Mouse (Mus musculus) Patski (cell line): ENCODE measurements at regions not wholly inside any gene's neighbourhood (a gene's known extent, or its start where the extent isn't known, plus 50 kb on each side); places are given as distances from the start of the nearest gene placed in this dataset.

ENCODE experiments used
- ATAC-seq: fragments of 100-300 bp; one replicate; pipeline ENCODE4 v1.8.0; 2021
- CTCF ChIA-PET: fragments of 350-600 bp; sonication (Branson Sonifier 250); formaldehyde crosslinking; loops from one replicate; lab custom pipeline; 2022; ENCODE audit warnings: inconsistent platforms; lab: Charles Lee
- POLR2A ChIA-PET: fragments of 350-600 bp; sonication (Branson Sonifier 250); formaldehyde crosslinking; loops from one replicate; lab custom pipeline; 2022; ENCODE audit warnings: antibody characterized with exemption, inconsistent platforms; lab: Charles Lee
- DNase-seq: peaks from one replicate; pipeline ENCODE4 v3.0.0-alpha.2; 2011; ENCODE audit warnings: low read depth, low spot score
- H3K27me3 ChIP-seq: fragments of 371-371 bp; one replicate; pipeline ENCODE4 v1.5.1; 2021
- CTCF ChIP-seq: fragments of 100-300 bp; IDR thresholded peaks from one replicate; pipeline ENCODE4 v1.5.1; 2021
- in situ Hi-C: fragments of 300-500 bp; cut with MboI; formaldehyde crosslinking; loops from 3 replicates; pipeline ENCODE4 v1.11.1; 2018; ENCODE audit warnings: low pct_unique_long_range_greater_than_20kb, mixed read lengths

GRCm38 (mm10) chr16:79718230-79718629 is 627.3 kb upstream of the Tmprss15 start:
- in situ Hi-C loops = no loop called here
- H3K27me3 ChIP-seq = no peaks in the 10 kb centered on the region
- POLR2A ChIA-PET = no interaction called here
- DNase-seq = no peak
- CTCF ChIA-PET = no interaction called here
- ATAC-seq = no peak
- TF ChIP-seq CTCF = no peak

GRCm38 (mm10) chr16:79692444-79692843 is 601.5 kb upstream of the Tmprss15 start:
- DNase-seq (no peak), ATAC-seq (no peak)
- TF ChIP-seq CTCF = no peak
- no peaks in the 10 kb centered on the region for H3K27me3 ChIP-seq
- ChIA-PET POLR2A (no interaction called here), CTCF (no interaction called here)
- in situ Hi-C loops = no loop called here

DNA sequence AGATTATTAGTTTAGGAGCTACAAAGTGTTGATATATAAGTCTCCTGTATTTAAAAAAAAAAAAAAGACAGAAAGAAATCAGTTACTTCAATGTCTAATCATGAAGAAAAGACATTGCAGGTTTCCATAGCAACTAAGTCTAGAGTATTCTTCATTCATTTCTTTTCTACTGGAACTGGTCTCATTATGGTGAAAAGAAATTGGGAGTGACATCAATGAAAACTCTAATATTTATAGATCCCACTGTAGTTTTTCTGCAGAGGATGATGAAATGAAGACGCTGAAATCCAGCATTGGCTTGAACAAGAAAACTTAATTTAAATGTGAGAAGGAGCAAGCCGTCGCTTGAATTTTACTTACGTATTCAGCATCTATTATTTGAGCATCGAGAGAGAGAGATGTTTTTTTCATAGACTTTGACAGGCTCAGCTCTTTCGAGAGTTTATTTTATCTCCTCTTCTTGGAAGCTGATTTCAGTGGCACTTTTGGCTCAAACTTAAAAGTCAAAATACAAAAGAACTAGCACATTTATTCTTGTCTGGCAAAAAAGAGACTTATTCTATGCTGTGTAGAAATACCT is 560.4 kb upstream of the Tmprss15 start:
- ChIA-PET CTCF (no interaction called here), POLR2A (no interaction called here)
- no peaks in the 10 kb centered on the region for H3K27me3 ChIP-seq
- ATAC-seq = no peak
- in situ Hi-C loops = no loop called here
- DNase-seq = no peak
- TF ChIP-seq CTCF = no peak

DNA sequence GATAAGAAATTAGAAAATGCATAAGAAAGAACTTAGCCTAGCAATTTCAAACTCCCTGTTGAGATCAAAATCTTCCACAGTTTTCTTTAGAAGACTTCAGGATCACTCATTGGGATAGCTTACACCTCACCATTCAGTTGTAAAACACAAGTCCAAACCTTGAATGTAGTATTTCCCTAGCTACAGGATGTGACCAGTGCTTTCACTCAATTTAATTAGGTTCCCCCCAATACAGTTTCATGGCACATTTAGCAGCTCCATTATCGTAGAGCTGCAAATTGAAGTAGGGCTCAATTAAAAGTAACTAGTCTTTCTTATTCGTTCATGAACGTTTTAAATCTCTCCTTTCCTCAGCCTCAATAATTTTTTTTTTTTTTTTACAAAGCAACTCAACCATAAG is 550.0 kb upstream of the Tmprss15 start:
- ChIA-PET POLR2A (interaction anchor here (0.6 to 0.7 kb wide), 2 partner anchors 645 to 1285 kb away, joined by 3 to 6 read pairs; no protein-coding TSS in a partner anchor), CTCF (no interaction called here)
- TF ChIP-seq CTCF = no peak
- DNase-seq (no peak), ATAC-seq (no peak)
- no peaks in the 10 kb centered on the region for H3K27me3 ChIP-seq
- in situ Hi-C loops = no loop called here

DNA sequence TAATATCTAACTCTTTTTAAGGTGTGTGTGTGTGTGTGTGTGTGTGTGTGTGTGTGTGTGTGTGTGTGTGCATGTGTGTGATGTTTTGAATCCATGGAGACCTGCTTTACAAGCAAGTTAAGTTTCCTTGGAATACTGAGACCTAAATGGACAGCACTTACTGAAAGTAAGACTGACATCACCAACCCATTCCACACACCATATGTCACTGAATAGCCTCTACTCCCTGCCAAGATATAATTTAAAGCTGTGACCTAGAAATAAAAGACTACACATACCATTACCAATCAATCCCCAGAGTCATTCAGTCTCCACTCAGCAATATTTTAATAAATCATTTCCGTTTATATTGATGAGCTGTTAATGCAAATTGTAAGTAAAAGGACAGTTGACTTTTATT is 536.2 kb upstream of the Tmprss15 start:
- DNase-seq (no peak), ATAC-seq (no peak)
- in situ Hi-C loops = no loop called here
- ChIA-PET POLR2A (no interaction called here), CTCF (no interaction called here)
- H3K27me3 ChIP-seq = no peaks in the 10 kb centered on the region
- TF ChIP-seq CTCF = no peak

GRCm38 (mm10) chr16:79611002-79611401 is 520.1 kb upstream of the Tmprss15 start:
- no peak for TF ChIP-seq CTCF
- POLR2A ChIA-PET = no interaction called here
- CTCF ChIA-PET = no interaction called here
- DNase-seq (no peak), ATAC-seq (no peak)
- in situ Hi-C loops = no loop called here
- H3K27me3 ChIP-seq = no peaks in the 10 kb centered on the region

GRCm38 (mm10) chr16:79590891-79591290 is 500.0 kb upstream of the Tmprss15 start:
- in situ Hi-C loops = no loop called here
- no peaks in the 10 kb centered on the region for H3K27me3 ChIP-seq
- ATAC-seq (no peak), DNase-seq (no peak)
- CTCF ChIA-PET = no interaction called here
- no peak for TF ChIP-seq CTCF
- POLR2A ChIA-PET = no interaction called here

GRCm38 (mm10) chr16:79585745-79586144 is 494.8 kb upstream of the Tmprss15 start:
- ATAC-seq = no peak
- H3K27me3 ChIP-seq = no peaks in the 10 kb centered on the region
- TF ChIP-seq CTCF = no peak
- POLR2A ChIA-PET = no interaction called here
- DNase-seq = no peak
- in situ Hi-C loops = no loop called here
- CTCF ChIA-PET = no interaction called here

GRCm38 (mm10) chr16:79570867-79571266 is 480.0 kb upstream of the Tmprss15 start:
- in situ Hi-C loops = no loop called here
- ChIA-PET POLR2A (no interaction called here), CTCF (no interaction called here)
- H3K27me3 ChIP-seq = no peaks in the 10 kb centered on the region
- TF ChIP-seq CTCF = no peak
- ATAC-seq (no peak), DNase-seq (no peak)

GRCm38 (mm10) chr16:79534370-79534769 is 443.5 kb upstream of the Tmprss15 start:
- no peaks in the 10 kb centered on the region for H3K27me3 ChIP-seq
- no peak for DNase-seq
- ATAC-seq = no peak
- no peak for TF ChIP-seq CTCF
- POLR2A ChIA-PET = no interaction called here
- in situ Hi-C loops = no loop called here
- CTCF ChIA-PET = no interaction called here

DNA sequence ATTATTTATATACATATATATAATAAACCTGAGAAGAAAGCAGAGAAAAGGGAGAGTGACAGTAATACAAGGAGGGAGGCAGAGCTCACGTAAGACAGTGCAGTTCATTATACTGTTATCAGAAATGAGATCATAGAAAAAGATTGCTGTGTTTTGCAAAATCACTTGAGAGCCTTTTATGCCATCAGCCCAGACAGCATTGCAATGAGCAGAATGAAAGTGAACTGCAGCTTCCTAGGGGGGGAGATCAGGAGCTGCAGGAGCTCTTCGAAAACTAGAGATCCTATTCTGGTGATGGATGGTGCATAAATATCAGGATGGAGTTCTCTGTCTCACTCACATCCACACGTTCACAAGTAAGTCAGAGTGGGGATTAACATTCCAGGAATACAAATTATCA is 401.6 kb upstream of the Tmprss15 start:
- no peaks in the 10 kb centered on the region for H3K27me3 ChIP-seq
- no peak for TF ChIP-seq CTCF
- ChIA-PET POLR2A (no interaction called here), CTCF (no interaction called here)
- in situ Hi-C loops = no loop called here
- DNase-seq = no peak
- ATAC-seq = no peak

GRCm38 (mm10) chr16:79450871-79451270 is 360.0 kb upstream of the Tmprss15 start:
- ATAC-seq (no peak), DNase-seq (no peak)
- in situ Hi-C loops = no loop called here
- POLR2A ChIA-PET = no interaction called here
- H3K27me3 ChIP-seq = no peaks in the 10 kb centered on the region
- CTCF ChIA-PET = no interaction called here
- TF ChIP-seq CTCF = no peak
